Mouse (Mus musculus) midbrain, embryonic 12.5 days (tissue): ENCODE measurements around the gene Pdzd7. TPM values are rescaled to one million over a fixed set of nuclear protein-coding genes. Genes with fewer than 3 reads are reported as not detected.

Source experiments
- ATAC-seq: fragments of 200-750 bp; cut with Nextera tagmentation; 2 replicates; pipeline ENCODE4 v1.8.0; 2017; ENCODE audit warnings: low read depth, moderate TSS enrichment, moderate library complexity; ENCODE audit not compliant: low FRiP score
- H3K27ac ChIP-seq: fragments of 300-500 bp; sonication (generic); replicated peaks from 2 replicates; pipeline ENCODE4 v1.5.1; 2016; ENCODE audit warnings: mild to moderate bottlenecking
- H3K27me3 ChIP-seq: fragments of 300-500 bp; sonication (generic); 2 replicates; pipeline ENCODE4 v1.6.1; 2016; ENCODE audit warnings: mild to moderate bottlenecking
- H3K36me3 ChIP-seq: fragments of 300-500 bp; sonication (generic); 2 replicates; pipeline ENCODE4 v1.6.1; 2016
- H3K4me1 ChIP-seq: fragments of 300-500 bp; sonication (generic); 2 replicates; pipeline ENCODE4 v1.6.1; 2016
- H3K4me2 ChIP-seq: fragments of 300-500 bp; sonication (generic); replicated peaks from 2 replicates; pipeline ENCODE4 v1.6.1; 2016; ENCODE audit warnings: mild to moderate bottlenecking, moderate library complexity
- H3K4me3 ChIP-seq: fragments of 300-500 bp; sonication (generic); 2 replicates; pipeline ENCODE4 v1.5.1; 2016; ENCODE audit warnings: mild to moderate bottlenecking
- H3K9ac ChIP-seq: fragments of 300-500 bp; sonication (generic); replicated peaks from 2 replicates; pipeline ENCODE4 v1.6.1; 2016; ENCODE audit warnings: mild to moderate bottlenecking, moderate library complexity
- H3K9me3 ChIP-seq: fragments of 300-500 bp; sonication (generic); 2 replicates; pipeline ENCODE4 v1.6.1; 2016; ENCODE audit warnings: mild to moderate bottlenecking
- WGBS: fragments of 180-500 bp; shearing (Covaris S2); methylation state at CpG from one replicate; pipeline ENCODE4 v1.1.7; 2016; 5-methylcytosine and 5-hydroxymethylcytosine counted together
- polyA plus RNA-seq: library from polyadenylated mRNA; unstranded; fragments of >200 nt; fragmentation: Nextera tagmentation; extraction: Ambion mirVana; gene quantifications from 2 replicates; pipeline ENCODE4 v1.2.1, GENCODE M21; 2016

Pdzd7 gene
- polyA plus RNA-seq, 1 experiment from 2014 or later = 0.84 TPM

GRCm38 (mm10) chr19:45056908-45057698 is 11.6 kb upstream of the Pdzd7 start:
- Histone ChIP-seq H3K9ac (peak overlapping the region; percentile 60), H3K27me3 (no peaks in the 10 kb centered on the region), H3K4me2 (peak overlapping the region; percentile 78), H3K4me3 (peak overlapping the region; percentile 56), H3K9me3 (no peaks in the 10 kb centered on the region), H3K36me3 (peaks cover 13% of the 10 kb centered on the region; the same call in 1 of the 2 replicates), H3K4me1 (peaks cover 24% of the 10 kb centered on the region), H3K27ac (peak overlapping the region; percentile 97)
- ATAC-seq = no peak
- 84% methylated on average over 7 of the region's 7 CpGs for WGBS

- Histone ChIP-seq H3K4me1 (peaks cover 24% of the 10 kb centered on the region), H3K9me3 (no peaks in the 10 kb centered on the region), H3K36me3 (peaks cover 20% of the 10 kb centered on the region; the same call in 1 of the 2 replicates), H3K27ac (peak overlapping the region; percentile 49; the same call in 1 of the 2 replicates), H3K27me3 (no peaks in the 10 kb centered on the region), H3K9ac (no peak overlapping the region), H3K4me2 (no peak overlapping the region), H3K4me3 (no peak overlapping the region)
- WGBS = 53% methylated on average over 4 of the region's 4 CpGs
- no peak for ATAC-seq
Observed at GRCm38 (mm10) chr19:45056364-45056763, 10.8 kb upstream of the Pdzd7 start.

GRCm38 (mm10) chr19:45054892-45055690 is 9.6 kb upstream of the Pdzd7 start:
- Histone ChIP-seq H3K9ac (no peak overlapping the region), H3K4me2 (no peak overlapping the region), H3K4me1 (peaks cover 24% of the 10 kb centered on the region), H3K27ac (no peak overlapping the region), H3K27me3 (no peaks in the 10 kb centered on the region), H3K9me3 (no peaks in the 10 kb centered on the region), H3K4me3 (no peak overlapping the region), H3K36me3 (peaks cover 20% of the 10 kb centered on the region; the same call in 1 of the 2 replicates)
- no peak for ATAC-seq
- WGBS = 85% methylated on average over 6 of the region's 6 CpGs

- WGBS = 85% methylated on average over 8 of the region's 8 CpGs
Observed at GRCm38 (mm10) chr19:45053451-45053850, 7.9 kb upstream of the Pdzd7 start.

GRCm38 (mm10) chr19:45049523-45049922 is 4.0 kb upstream of the Pdzd7 start:
- no peak overlapping the region for H3K9ac ChIP-seq
- H3K4me3 ChIP-seq = no peak overlapping the region
- 76% methylated on average over 9 of the region's 9 CpGs for WGBS
- no peak overlapping the region for H3K27ac ChIP-seq
- peaks cover 15% of the 10 kb centered on the region; the same call in 1 of the 2 replicates for H3K36me3 ChIP-seq
- H3K4me1 ChIP-seq = peaks cover 31% of the 10 kb centered on the region
- peaks cover 31% of the 10 kb centered on the region for H3K27me3 ChIP-seq
- no peak for ATAC-seq
- H3K9me3 ChIP-seq = no peaks in the 10 kb centered on the region
- H3K4me2 ChIP-seq = 0 out of 2 replicates have a peak overlapping the region, but pooled peaks have one; percentile 60

More at GRCm38 (mm10) chr19:45053451-45053850, 7.9 kb upstream of the Pdzd7 start:
- peaks cover 25% of the 10 kb centered on the region for H3K4me1 ChIP-seq
- H3K27ac ChIP-seq = no peak overlapping the region
- no peak for ATAC-seq
- H3K27me3 ChIP-seq = peaks cover 6% of the 10 kb centered on the region; the same call in 1 of the 2 replicates
- H3K4me2 ChIP-seq = no peak overlapping the region
- H3K9me3 ChIP-seq = no peaks in the 10 kb centered on the region
- H3K4me3 ChIP-seq = no peak overlapping the region
- H3K36me3 ChIP-seq = peaks cover 20% of the 10 kb centered on the region; the same call in 1 of the 2 replicates
- no peak overlapping the region for H3K9ac ChIP-seq

GRCm38 (mm10) chr19:45048644-45049365 is 3.3 kb upstream of the Pdzd7 start:
- no peak for ATAC-seq
- Histone ChIP-seq H3K27ac (no peak overlapping the region), H3K4me1 (peaks cover 32% of the 10 kb centered on the region), H3K4me3 (peak overlapping the region; percentile 48), H3K9me3 (no peaks in the 10 kb centered on the region), H3K9ac (peak overlapping the region; percentile 63; the same call in 1 of the 2 replicates), H3K4me2 (peak overlapping the region; percentile 60), H3K36me3 (0 out of 2 replicates have a peak, but pooled peaks cover 12% of the 10 kb centered on the region), H3K27me3 (peaks cover 35% of the 10 kb centered on the region)
- WGBS = 82% methylated on average over 12 of the region's 12 CpGs

- Histone ChIP-seq H3K9me3 (no peaks in the 10 kb centered on the region), H3K4me1 (peaks cover 32% of the 10 kb centered on the region), H3K27ac (peak overlapping the region; percentile 75), H3K27me3 (peaks cover 35% of the 10 kb centered on the region), H3K4me2 (peak overlapping the region; percentile 60), H3K9ac (peak overlapping the region; percentile 63), H3K36me3 (0 out of 2 replicates have a peak, but pooled peaks cover 6% of the 10 kb centered on the region), H3K4me3 (peak overlapping the region; percentile 48)
- WGBS = 60% methylated on average over 11 of the region's 11 CpGs
- peak; percentile 53 for ATAC-seq
Observed at GRCm38 (mm10) chr19:45047935-45048643, 2.6 kb upstream of the Pdzd7 start.

GRCm38 (mm10) chr19:45047417-45047934 is 2.0 kb upstream of the Pdzd7 start, which contains the start of gene Sfxn3:
Gene Sfxn3 (plus strand): TSS chr19:45047503.
- Histone ChIP-seq H3K27ac (peak within 1 kb of the TSS; percentile 75), H3K4me3 (peak within 1 kb of the TSS; percentile 48), H3K4me1 (peaks cover 32% of the 10 kb centered on the region), H3K9me3 (no peaks in the 10 kb centered on the region), H3K27me3 (peaks cover 35% of the 10 kb centered on the region), H3K4me2 (peak within 1 kb of the TSS; percentile 60), H3K9ac (peak within 1 kb of the TSS; percentile 63), H3K36me3 (0 out of 2 replicates have a peak, but pooled peaks cover 6% of the 10 kb centered on the region)
- WGBS = 1% methylated on average over 26 of the region's 26 CpGs
- peak; percentile 82 for ATAC-seq

GRCm38 (mm10) chr19:45046523-45047321 is 1.2 kb upstream of the Pdzd7 start:
- Histone ChIP-seq H3K27ac (peak overlapping the region; percentile 75), H3K36me3 (0 out of 2 replicates have a peak, but pooled peaks cover 3% of the 10 kb centered on the region), H3K9me3 (no peaks in the 10 kb centered on the region), H3K4me3 (peak overlapping the region; percentile 48), H3K9ac (peak overlapping the region; percentile 63), H3K27me3 (peaks cover 40% of the 10 kb centered on the region), H3K4me2 (peak overlapping the region; percentile 60), H3K4me1 (peaks cover 32% of the 10 kb centered on the region)
- ATAC-seq = peak; percentile 53
- WGBS = 2% methylated on average over 34 of the region's 34 CpGs

GRCm38 (mm10) chr19:45045236-45045635 is 281 bp downstream of the Pdzd7 start:
- Histone ChIP-seq H3K27me3 (peaks cover 46% of the 10 kb centered on the region), H3K27ac (no peak overlapping the region), H3K9me3 (no peaks in the 10 kb centered on the region), H3K36me3 (no peaks in the 10 kb centered on the region), H3K9ac (no peak overlapping the region), H3K4me2 (no peak overlapping the region), H3K4me3 (no peak overlapping the region), H3K4me1 (peaks cover 38% of the 10 kb centered on the region)
- no peak for ATAC-seq
- WGBS = 54% methylated on average over 15 of the region's 15 CpGs
